Mouse (Mus musculus) intestine, postnatal 0 days (tissue): ENCODE measurements around the gene Cnbp. TPM values are rescaled to one million over a fixed set of nuclear protein-coding genes. Genes with fewer than 3 reads are reported as not detected.
A peak's percentile ranks its signal among the peaks of the same experiment; 100 is the strongest.

Experiments used
- ATAC-seq: fragments of 200-750 bp; cut with Nextera tagmentation; 2 replicates; pipeline ENCODE4 v1.8.0; 2017; ENCODE audit warnings: mild to moderate bottlenecking, moderate TSS enrichment, moderate library complexity
- H3K27ac ChIP-seq: fragments of 300-500 bp; sonication (generic); 2 replicates; pipeline ENCODE4 v1.5.1; 2014; ENCODE audit warnings: mild to moderate bottlenecking, low read depth, low read length, moderate library complexity
- H3K27me3 ChIP-seq: fragments of 300-500 bp; sonication (generic); replicated peaks from 2 replicates; pipeline ENCODE4 v1.6.1; 2014; ENCODE audit warnings: low read length, mixed read lengths; ENCODE audit not compliant: control insufficient read depth, insufficient read depth
- H3K36me3 ChIP-seq: fragments of 300-500 bp; sonication (generic); 2 replicates; pipeline ENCODE4 v1.6.1; 2014; ENCODE audit warnings: mild to moderate bottlenecking, moderate library complexity; ENCODE audit not compliant: control insufficient read depth, insufficient read depth
- H3K4me1 ChIP-seq: fragments of 300-500 bp; sonication (generic); replicated peaks from 2 replicates; pipeline ENCODE4 v1.6.1; 2014; ENCODE audit warnings: antibody characterized with exemption, low read length, mixed read lengths; ENCODE audit not compliant: control insufficient read depth, insufficient read depth
- H3K4me2 ChIP-seq: fragments of 300-500 bp; sonication (generic); replicated peaks from 2 replicates; pipeline ENCODE4 v1.6.1; 2014; ENCODE audit warnings: low read depth, mild to moderate bottlenecking, moderate library complexity
- H3K4me3 ChIP-seq: fragments of 300-500 bp; sonication (generic); 2 replicates; pipeline ENCODE4 v1.5.1; 2014; ENCODE audit warnings: low read depth, low read length
- H3K9ac ChIP-seq: fragments of 300-500 bp; sonication (generic); 2 replicates; pipeline ENCODE4 v1.6.1; 2014; ENCODE audit warnings: mild to moderate bottlenecking, low read depth, low read length
- H3K9me3 ChIP-seq: fragments of 300-500 bp; sonication (generic); 2 replicates; pipeline ENCODE4 v1.6.1; 2016; ENCODE audit warnings: mixed run types; ENCODE audit not compliant: control insufficient read depth
- CTCF ChIP-seq: sonication (generic); IDR thresholded peaks from 2 replicates; pipeline ENCODE4 v1.5.1; 2016; ENCODE audit warnings: low read depth, mild to moderate bottlenecking, control low read depth, antibody characterized with exemption, moderate library complexity
- WGBS: fragments of 180-500 bp; shearing (Covaris S2); extraction: QIAGEN DNeasy Blood & Tissue Kit; methylation state at CpG from one replicate; pipeline ENCODE4 v1.1.7; 2014; 5-methylcytosine and 5-hydroxymethylcytosine counted together
- polyA plus RNA-seq: library from polyadenylated mRNA; unstranded; fragments of >200 nt; fragmentation: Nextera tagmentation; extraction: Ambion mirVana; gene quantifications from 2 replicates; pipeline ENCODE4 v1.2.1, GENCODE M21; 2015

The Cnbp gene
- polyA plus RNA-seq, 1 experiment from 2014 or later = 395 TPM

DNA sequence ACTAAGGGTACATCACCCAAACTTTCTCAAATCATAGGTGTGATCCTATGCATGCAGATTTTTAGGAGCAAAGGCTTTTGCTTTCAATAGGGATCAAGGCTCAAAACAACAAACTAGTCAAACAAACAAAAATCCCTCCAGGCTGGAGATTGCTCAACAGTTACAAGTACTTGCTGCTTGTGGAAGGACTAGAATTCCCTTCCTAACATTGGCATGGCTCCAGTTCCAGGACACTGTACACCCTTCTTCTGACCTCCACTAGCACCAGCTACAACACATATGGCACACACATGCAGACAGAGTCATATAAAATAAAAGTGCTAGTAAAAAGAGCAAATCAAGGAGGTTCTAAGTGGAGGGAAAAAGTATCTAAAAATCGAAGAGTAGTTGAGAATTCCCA, 4.1 kb downstream of the Cnbp start:
- no peak overlapping the region for H3K4me2 ChIP-seq
- H3K4me1 ChIP-seq = peaks cover 7% of the 10 kb centered on the region; the same call in 1 of the 2 replicates
- TF ChIP-seq CTCF = no peak
- ATAC-seq = no peak
- no peak overlapping the region for H3K27ac ChIP-seq
- H3K36me3 ChIP-seq = peaks cover 45% of the 10 kb centered on the region
- no peak overlapping the region for H3K9ac ChIP-seq
- no peaks in the 10 kb centered on the region for H3K27me3 ChIP-seq
- WGBS = 63% methylated on average over 1 of the region's 1 CpGs
- no peak overlapping the region for H3K4me3 ChIP-seq
- no peaks in the 10 kb centered on the region for H3K9me3 ChIP-seq

DNA sequence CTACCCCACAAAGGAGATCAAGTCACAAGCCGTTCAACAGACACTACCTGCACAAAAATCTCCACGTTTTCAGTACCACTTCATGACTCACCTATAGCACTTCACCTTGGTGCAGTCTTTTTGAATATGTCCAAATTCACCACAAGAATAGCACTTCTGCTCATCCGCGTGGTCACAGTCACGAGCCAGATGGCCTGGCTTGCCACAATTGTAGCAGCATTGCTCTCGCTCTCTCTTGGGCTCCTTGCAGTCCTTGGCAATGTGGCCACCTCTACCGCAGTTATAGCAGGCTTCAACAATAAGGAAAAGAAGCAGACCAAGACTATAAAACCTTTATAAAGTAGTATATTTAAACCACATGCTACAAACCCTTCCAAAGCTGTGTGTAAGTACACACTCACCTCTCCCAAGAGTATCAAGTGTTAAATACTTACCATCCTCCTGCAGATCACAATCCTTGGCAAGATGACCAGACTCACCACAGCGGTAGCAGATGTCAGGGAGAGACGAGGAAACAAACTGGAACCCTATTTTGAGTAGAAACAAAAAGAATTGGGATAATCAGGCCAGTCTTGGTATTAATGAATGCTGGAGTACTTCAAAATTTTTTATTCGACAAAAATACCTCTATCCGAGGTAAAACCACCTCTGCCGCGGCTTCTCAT, 5.7 kb downstream of the Cnbp start:
- WGBS = 92% methylated on average over 13 of the region's 13 CpGs
- H3K27ac ChIP-seq = no peak overlapping the region
- no peaks in the 10 kb centered on the region for H3K9me3 ChIP-seq
- peaks cover 7% of the 10 kb centered on the region; the same call in 1 of the 2 replicates for H3K4me1 ChIP-seq
- ATAC-seq = no peak
- no peak for TF ChIP-seq CTCF
- H3K4me2 ChIP-seq = no peak overlapping the region
- no peaks in the 10 kb centered on the region for H3K27me3 ChIP-seq
- H3K4me3 ChIP-seq = no peak overlapping the region
- peaks cover 46% of the 10 kb centered on the region for H3K36me3 ChIP-seq
- H3K9ac ChIP-seq = no peak overlapping the region

DNA sequence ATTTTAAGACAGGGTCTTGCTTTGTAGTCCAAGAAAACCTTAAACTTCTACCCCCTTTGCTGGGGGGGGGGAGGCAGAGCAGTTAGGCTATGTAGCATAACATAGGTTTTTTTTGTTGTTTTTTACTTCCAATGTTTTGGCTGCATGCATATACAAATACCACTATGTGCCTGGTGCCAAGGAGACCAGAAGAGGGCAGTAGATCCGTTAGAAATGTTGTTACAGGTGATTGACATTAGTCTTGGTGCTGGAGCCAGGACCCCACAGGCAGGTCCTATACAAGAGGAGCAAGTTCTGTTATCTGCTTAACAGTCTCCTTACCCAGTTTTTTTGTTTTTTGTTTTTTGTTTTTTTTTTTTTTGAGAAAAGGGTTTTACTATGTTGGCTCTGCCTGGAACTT, 8.7 kb downstream of the Cnbp start:
- 24% methylated on average over 1 of the region's 1 CpGs for WGBS
- Histone ChIP-seq H3K9ac (no peak overlapping the region), H3K9me3 (no peaks in the 10 kb centered on the region), H3K4me2 (no peak overlapping the region), H3K4me1 (0 out of 2 replicates have a peak, but pooled peaks cover 3% of the 10 kb centered on the region), H3K36me3 (peaks cover 40% of the 10 kb centered on the region), H3K27me3 (no peaks in the 10 kb centered on the region), H3K27ac (no peak overlapping the region), H3K4me3 (no peak overlapping the region)
- ATAC-seq = no peak
- peak; percentile 62 for TF ChIP-seq CTCF

DNA sequence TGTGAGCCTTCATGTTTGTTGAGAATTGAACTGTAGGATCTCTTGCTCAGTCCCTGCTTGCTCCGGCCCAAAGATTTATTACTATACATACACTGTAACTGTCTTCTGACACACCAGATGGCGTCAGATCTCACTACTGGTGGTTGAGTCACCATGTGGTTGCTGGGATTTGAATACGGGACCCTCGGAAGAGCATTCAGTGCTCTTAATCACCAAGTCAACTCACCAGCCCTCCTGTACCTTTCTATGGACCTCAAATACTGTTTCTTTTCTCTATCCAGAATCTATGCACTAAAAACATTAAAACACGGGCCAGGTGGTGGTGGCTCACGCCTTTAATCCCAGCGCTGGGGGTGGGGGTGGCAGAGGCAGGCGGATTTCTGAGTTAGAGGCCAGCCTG, 9.3 kb downstream of the Cnbp start:
- H3K4me2 ChIP-seq = no peak overlapping the region
- no peak overlapping the region for H3K27ac ChIP-seq
- TF ChIP-seq CTCF = 0 out of 2 replicates have a peak, but pooled peaks have one; percentile 12
- no peaks in the 10 kb centered on the region for H3K4me1 ChIP-seq
- no peak for ATAC-seq
- no peaks in the 10 kb centered on the region for H3K27me3 ChIP-seq
- H3K9me3 ChIP-seq = no peaks in the 10 kb centered on the region
- H3K36me3 ChIP-seq = peaks cover 40% of the 10 kb centered on the region
- WGBS = 73% methylated on average over 8 of the region's 8 CpGs
- H3K9ac ChIP-seq = no peak overlapping the region
- H3K4me3 ChIP-seq = no peak overlapping the region

DNA sequence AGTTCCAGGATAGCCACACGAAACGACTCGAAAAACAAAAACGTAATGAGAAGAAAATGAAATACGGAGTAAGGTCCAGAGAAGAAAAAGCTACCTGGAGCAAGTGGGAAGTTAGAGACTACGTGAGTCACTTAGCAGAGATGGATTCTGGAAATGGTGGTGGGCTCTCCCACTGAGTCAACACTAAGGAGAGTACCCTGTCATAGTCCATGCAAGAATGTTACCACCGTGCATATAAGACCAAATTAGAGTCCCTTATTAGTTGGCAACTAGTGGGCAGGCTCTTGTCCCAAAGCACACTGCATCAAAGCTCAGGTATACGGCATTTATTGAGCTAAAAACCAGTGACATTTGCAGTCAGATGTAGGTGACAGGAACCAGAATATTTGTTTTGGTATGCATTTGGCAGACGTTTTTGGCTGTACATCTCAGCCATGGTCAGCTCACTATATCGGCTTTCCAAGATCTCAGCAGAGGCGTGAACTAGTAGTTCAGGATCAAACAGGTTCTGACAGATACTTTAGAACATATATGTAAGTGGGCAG, 11.0 kb downstream of the Cnbp start:
- H3K9me3 ChIP-seq = no peaks in the 10 kb centered on the region
- 53% methylated on average over 11 of the region's 11 CpGs for WGBS
- no peak for ATAC-seq
- no peak overlapping the region for H3K9ac ChIP-seq
- 0 out of 2 replicates have a peak overlapping the region, but pooled peaks have one; percentile 98 for H3K27ac ChIP-seq
- peaks cover 30% of the 10 kb centered on the region for H3K36me3 ChIP-seq
- H3K27me3 ChIP-seq = no peaks in the 10 kb centered on the region
- H3K4me2 ChIP-seq = peak overlapping the region; percentile 86
- no peak overlapping the region for H3K4me3 ChIP-seq
- no peak for TF ChIP-seq CTCF
- no peaks in the 10 kb centered on the region for H3K4me1 ChIP-seq

DNA sequence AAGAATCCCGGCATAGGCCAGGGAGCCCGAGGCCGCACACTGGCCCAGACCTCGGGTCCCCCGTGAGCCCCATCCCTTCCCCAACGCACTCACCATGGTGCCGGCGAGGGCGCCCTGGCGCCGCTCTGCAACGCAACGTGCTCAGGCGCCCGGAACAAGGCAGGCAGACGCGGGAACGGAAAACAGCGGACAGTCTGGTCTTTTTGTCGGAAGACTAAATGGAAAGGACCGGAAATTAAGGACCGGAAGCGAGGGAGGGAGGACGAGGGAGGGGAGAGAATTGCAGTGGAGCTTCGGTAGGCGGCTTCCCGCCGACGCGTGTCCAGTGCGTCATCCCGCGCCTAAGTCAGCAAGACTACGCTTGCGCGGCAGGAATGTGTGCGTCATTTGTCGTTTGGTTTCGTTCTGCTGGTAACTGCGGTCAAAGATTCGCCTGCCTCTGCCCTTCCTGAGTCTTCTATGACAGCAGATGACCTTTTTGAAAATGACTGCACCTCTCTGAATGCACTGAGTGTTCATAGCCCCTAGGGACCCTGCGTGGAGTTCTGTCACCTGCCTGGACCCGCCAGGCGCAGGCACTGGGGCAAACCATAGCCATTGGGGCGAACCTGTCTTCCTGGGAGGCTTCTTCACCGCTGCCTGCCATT, 12.2 kb downstream of the Cnbp start, which contains the start of gene Isy1:
Gene Isy1, minus strand, starts transcription at position 248 of the 647 bp plus-strand sequence.
- Histone ChIP-seq H3K4me3 (peak within 1 kb of the TSS; percentile 67), H3K9ac (peak within 1 kb of the TSS; percentile 76), H3K27ac (peak within 1 kb of the TSS; percentile 98), H3K9me3 (no peaks in the 10 kb centered on the region), H3K27me3 (no peaks in the 10 kb centered on the region), H3K4me2 (peak within 1 kb of the TSS; percentile 86), H3K36me3 (peaks cover 28% of the 10 kb centered on the region), H3K4me1 (no peaks in the 10 kb centered on the region)
- peak; percentile 96 for ATAC-seq
- TF ChIP-seq CTCF = peak; percentile 51
- under 1% methylated on average over 46 of the region's 46 CpGs for WGBS
